Mouse (Mus musculus) limb, embryonic 14.5 days (tissue): Measurements from ENCODE around the gene Fxn. TPM values are rescaled to one million over a fixed set of nuclear protein-coding genes. Genes with fewer than 3 reads are reported as not detected.

Source experiments
- ATAC-seq: fragments of 200-750 bp; cut with Nextera tagmentation; 2 replicates; pipeline ENCODE4 v1.8.0; 2017; ENCODE audit warnings: low read depth, moderate number of reproducible peaks, moderate TSS enrichment; ENCODE audit not compliant: low FRiP score
- DNase-seq: peaks from one replicate; pipeline ENCODE4 v3.0.0-alpha.2; 2015; ENCODE audit warnings: low spot score
- H3K27ac ChIP-seq: fragments of 300-500 bp; sonication (generic); replicated peaks from 2 replicates; pipeline ENCODE4 v1.5.1; 2014; ENCODE audit warnings: low read depth, mild to moderate bottlenecking, low read length, moderate library complexity, mixed read lengths
- H3K27me3 ChIP-seq: fragments of 300-500 bp; sonication (generic); 2 replicates; pipeline ENCODE4 v1.6.1; 2014; ENCODE audit warnings: low read length, mixed read lengths; ENCODE audit not compliant: control insufficient read depth, insufficient read depth
- H3K36me3 ChIP-seq: fragments of 300-500 bp; sonication (generic); 2 replicates; pipeline ENCODE4 v1.6.1; 2014; ENCODE audit warnings: mild to moderate bottlenecking, low read length, moderate library complexity, mixed read lengths; ENCODE audit not compliant: control insufficient read depth, insufficient read depth
- H3K4me1 ChIP-seq: fragments of 300-500 bp; sonication (generic); 2 replicates; pipeline ENCODE4 v1.6.1; 2014; ENCODE audit warnings: antibody characterized with exemption, low read length, mixed read lengths; ENCODE audit not compliant: control insufficient read depth, insufficient read depth
- H3K4me2 ChIP-seq: fragments of 300-500 bp; sonication (generic); replicated peaks from 2 replicates; pipeline ENCODE4 v1.6.1; 2014; ENCODE audit warnings: low read depth, mild to moderate bottlenecking, low read length, moderate library complexity; ENCODE audit not compliant: severe bottlenecking
- H3K4me3 ChIP-seq: fragments of 300-500 bp; sonication (generic); replicated peaks from 2 replicates; pipeline ENCODE4 v1.5.1; 2014; ENCODE audit warnings: low read length
- H3K9ac ChIP-seq: fragments of 300-500 bp; sonication (generic); 2 replicates; pipeline ENCODE4 v1.6.1; 2014; ENCODE audit warnings: mild to moderate bottlenecking, low read depth, low read length, moderate library complexity; ENCODE audit not compliant: severe bottlenecking
- H3K9me3 ChIP-seq: fragments of 300-500 bp; sonication (generic); 2 replicates; pipeline ENCODE4 v1.6.1; 2016; ENCODE audit warnings: low read length; ENCODE audit not compliant: control insufficient read depth
- POLR2A ChIP-seq: fragments of 200-500 bp; IDR thresholded peaks from 2 replicates; pipeline ENCODE4 v1.8.0; 2012; ENCODE audit warnings: inconsistent platforms, mild to moderate bottlenecking, moderate library complexity, borderline replicate concordance; ENCODE audit not compliant: insufficient read depth, insufficient read length; ENCODE audit errors: extremely low read depth
- WGBS: fragments of 180-500 bp; shearing (Covaris S2); extraction: QIAGEN DNeasy Blood & Tissue Kit; methylation state at CpG from one replicate; pipeline ENCODE4 v1.1.7; 2014; 5-methylcytosine and 5-hydroxymethylcytosine counted together
- polyA plus RNA-seq, 2 experiments: library from polyadenylated mRNA; depleted of rRNA in 1 of 2; stranded (reverse) in 1 of 2; unstranded in 1 of 2; fragments of >200 nt; fragmentation: Nextera tagmentation in 1 of 2; extraction: Ambion mirVana in 1 of 2; gene quantifications; 2 replicates each; pipeline versions ENCODE4 v1.2.1 to v1.2.3; 2012 to 2014

Fxn gene
- polyA plus RNA-seq, 2 experiments: 24.1 to 43.5 TPM

DNA sequence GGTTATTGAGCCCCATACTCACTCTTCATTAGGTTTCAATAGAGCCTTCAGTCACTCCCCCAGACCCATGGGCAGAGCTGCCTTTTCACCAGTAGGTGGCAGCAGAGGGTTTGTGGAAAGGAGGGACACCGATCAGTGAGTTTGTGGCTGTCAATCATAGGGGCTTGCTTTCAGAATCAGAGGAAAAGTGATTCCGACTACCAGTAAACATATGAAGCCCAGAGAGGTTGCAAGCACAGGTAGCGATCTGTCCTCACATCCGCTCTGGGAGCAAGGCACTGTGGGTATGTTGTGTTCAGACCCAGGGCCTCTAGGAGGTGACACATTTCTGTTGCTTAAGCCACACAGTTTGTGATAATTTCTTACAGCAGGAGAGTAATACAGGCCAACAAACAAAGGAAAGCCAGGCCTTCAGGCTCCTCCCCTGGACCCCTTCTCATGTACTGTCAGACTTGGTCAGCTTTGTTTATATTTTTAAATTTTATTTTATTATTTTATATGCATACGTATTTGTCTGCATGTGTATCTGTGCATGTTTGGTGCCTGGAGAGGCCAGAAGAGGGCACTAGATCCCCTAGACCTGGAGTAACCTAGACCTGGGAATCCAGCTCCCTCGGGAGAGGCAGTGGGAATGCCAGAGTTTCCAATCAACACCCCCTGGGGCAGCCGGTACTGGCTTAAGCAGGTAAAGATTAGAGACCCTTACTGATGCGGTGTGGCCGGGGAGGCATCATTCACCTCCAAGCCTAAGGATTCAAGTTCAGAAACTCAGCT, 20.8 kb upstream of the Fxn start:
- Histone ChIP-seq H3K9ac (no peak overlapping the region), H3K4me1 (no peaks in the 10 kb centered on the region), H3K9me3 (no peaks in the 10 kb centered on the region), H3K27ac (no peak overlapping the region), H3K4me3 (0 out of 2 replicates have a peak overlapping the region, but pooled peaks have one; percentile 4), H3K27me3 (no peaks in the 10 kb centered on the region), H3K36me3 (no peaks in the 10 kb centered on the region), H3K4me2 (peak overlapping the region; percentile 26)
- ATAC-seq (peak; percentile 89), DNase-seq (peak; percentile 67)
- 0 out of 2 replicates have a peak, but pooled peaks have one; percentile 24 for TF ChIP-seq POLR2A
- 8% methylated on average over 9 of the region's 9 CpGs for WGBS

DNA sequence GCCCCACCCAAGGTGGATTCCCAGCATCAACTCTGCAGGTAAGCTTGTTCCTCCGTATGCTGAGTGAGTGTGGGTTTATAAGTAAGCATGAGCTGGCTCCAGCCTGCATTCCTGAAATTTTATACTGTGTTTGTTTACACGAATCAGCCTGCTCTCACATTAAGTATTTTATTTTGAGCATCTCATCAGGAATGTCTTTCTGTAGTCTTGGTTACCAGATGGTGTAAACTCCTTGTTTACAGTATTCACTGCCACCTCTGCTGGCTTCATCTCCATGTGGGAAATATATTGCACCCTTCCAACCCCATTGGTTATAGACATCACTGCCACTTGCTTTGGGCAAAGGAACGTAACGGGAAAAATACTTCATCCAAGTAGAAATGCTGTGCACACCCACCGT, 13.1 kb upstream of the Fxn start:
- H3K27ac ChIP-seq: no peak overlapping the region
- no peak overlapping the region for H3K9ac ChIP-seq
- H3K4me2 ChIP-seq: no peak overlapping the region
- no peak for DNase-seq
- no peak overlapping the region for H3K4me3 ChIP-seq
- no peaks in the 10 kb centered on the region for H3K9me3 ChIP-seq
- no peak for TF ChIP-seq POLR2A
- H3K36me3 ChIP-seq: no peaks in the 10 kb centered on the region
- WGBS: 69% methylated on average over 5 of the region's 5 CpGs
- no peaks in the 10 kb centered on the region for H3K4me1 ChIP-seq
- no peaks in the 10 kb centered on the region for H3K27me3 ChIP-seq
- no peak for ATAC-seq

DNA sequence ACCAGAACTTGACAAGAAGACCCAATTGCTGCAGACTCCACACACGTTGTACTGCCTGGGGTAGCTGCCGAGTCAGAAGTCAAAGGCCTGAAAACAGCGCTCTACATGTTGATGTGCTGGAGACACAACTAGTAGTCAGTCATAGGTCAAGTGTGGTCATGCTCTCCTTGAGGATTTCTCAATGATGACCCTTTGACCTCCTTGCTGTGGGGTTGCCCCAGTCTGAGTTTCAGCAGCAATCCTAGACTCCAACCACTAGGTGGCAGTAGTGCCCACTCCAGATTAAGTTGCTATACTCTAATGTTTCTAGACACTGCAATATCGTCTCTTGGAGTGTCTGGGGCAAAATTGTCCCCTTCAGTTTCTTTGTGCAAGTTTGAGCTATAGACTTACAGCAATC, 3.8 kb upstream of the Fxn start:
- DNase-seq (peak; percentile 36), ATAC-seq (no peak)
- TF ChIP-seq POLR2A: no peak
- H3K27me3 ChIP-seq: no peaks in the 10 kb centered on the region
- no peak overlapping the region for H3K9ac ChIP-seq
- H3K4me2 ChIP-seq: no peak overlapping the region
- H3K9me3 ChIP-seq: no peaks in the 10 kb centered on the region
- no peaks in the 10 kb centered on the region for H3K36me3 ChIP-seq
- no peak overlapping the region for H3K27ac ChIP-seq
- H3K4me3 ChIP-seq: no peak overlapping the region
- WGBS: 66% methylated on average over 4 of the region's 4 CpGs
- peaks cover under 1% of the 10 kb centered on the region; the same call in 1 of the 2 replicates for H3K4me1 ChIP-seq

DNA sequence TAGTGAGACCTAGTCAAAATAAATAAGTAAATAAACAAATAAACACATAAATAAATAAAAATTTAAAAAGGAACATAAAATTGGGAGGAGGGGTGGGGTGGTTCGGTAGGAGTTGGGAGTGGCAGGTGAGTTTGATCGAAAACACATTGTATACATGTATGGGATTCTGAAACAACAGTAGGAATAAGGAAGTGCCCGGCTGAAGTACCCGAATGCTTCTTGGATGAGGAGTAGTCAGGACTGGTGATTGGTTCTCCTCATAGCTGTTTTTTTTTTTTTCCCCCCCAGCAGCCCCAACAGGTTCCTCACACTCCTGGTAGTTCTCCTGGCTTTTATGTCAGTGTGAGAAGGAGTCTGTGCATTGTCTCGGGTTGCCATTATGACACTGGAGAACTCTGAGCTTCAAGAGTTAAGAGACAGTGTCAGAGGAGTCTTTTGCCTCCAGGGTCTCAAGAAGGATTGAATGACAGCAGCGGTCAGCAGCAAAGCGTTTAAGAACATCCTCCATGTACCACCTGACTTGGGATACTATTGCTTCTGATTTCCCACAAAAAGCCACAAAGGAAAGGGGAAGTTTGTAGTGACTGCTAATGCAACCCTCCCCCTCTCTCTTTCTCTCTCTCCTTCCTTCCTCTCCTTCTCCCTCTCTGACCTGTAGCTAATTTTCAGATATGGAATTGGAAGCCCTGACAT, 1.0 kb upstream of the Fxn start:
- no peaks in the 10 kb centered on the region; the same call in 1 of the 2 replicates for H3K36me3 ChIP-seq
- no peaks in the 10 kb centered on the region for H3K27me3 ChIP-seq
- H3K9me3 ChIP-seq: no peaks in the 10 kb centered on the region
- peaks cover 5% of the 10 kb centered on the region for H3K4me1 ChIP-seq
- no peak overlapping the region for H3K9ac ChIP-seq
- ATAC-seq (no peak), DNase-seq (no peak)
- peak overlapping the region; percentile 71; the same call in 1 of the 2 replicates for H3K4me3 ChIP-seq
- peak overlapping the region; percentile 93; the same call in 1 of the 2 replicates for H3K4me2 ChIP-seq
- TF ChIP-seq POLR2A: no peak
- no peak overlapping the region for H3K27ac ChIP-seq
- WGBS: 59% methylated on average over 7 of the region's 7 CpGs

DNA sequence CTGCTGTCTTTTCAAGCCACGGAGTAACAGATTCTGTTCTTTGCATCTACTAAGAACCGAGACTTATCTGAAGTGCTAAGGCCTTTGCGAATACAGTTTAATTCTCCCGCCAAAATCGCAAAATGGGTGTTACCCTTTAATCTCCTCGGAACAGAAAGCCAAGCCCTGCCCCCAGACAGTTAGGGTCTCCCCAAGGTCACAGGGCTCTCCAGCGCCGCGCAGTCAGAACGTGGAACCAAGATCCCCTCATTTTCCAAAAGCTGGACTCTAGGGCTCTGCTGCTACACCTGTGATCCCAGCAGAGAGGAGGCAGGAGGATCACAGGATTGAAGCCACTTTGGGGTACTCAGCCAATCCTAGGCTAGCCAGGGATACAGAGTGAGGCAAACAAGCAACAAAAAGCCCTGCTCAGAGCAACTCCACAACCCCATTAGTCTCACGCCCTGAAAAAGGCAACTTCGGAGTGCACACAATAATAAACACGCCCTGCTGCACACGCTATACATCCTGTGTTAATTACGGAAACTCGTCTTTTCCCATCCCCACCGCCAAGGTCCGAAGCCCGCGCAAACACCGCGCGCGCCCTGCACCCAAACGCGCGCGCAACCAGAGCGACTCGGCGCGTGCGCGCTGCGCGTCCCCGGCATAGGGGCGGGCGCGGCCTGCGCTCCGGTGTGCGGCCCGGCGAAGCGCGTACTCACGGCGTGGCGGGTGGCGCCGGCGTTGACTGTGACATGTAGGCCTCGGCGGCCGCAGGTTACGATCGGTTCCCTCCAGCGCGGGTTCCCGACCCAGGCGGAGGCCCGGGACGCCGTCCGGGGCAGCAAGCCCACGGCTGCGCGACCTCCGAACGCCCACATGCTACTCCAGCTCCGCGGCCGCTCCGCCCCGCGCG, 452 bp downstream of the Fxn start:
- peak; percentile 72 for ATAC-seq
- H3K9me3 ChIP-seq: no peaks in the 10 kb centered on the region
- peaks cover 6% of the 10 kb centered on the region for H3K36me3 ChIP-seq
- peak; percentile 83; the same call in 1 of the 2 replicates for TF ChIP-seq POLR2A
- peak; percentile 85 for DNase-seq
- peak overlapping the region; percentile 71 for H3K4me3 ChIP-seq
- peak overlapping the region; percentile 90 for H3K27ac ChIP-seq
- H3K9ac ChIP-seq: peak overlapping the region; percentile 83
- peaks cover 5% of the 10 kb centered on the region for H3K4me1 ChIP-seq
- H3K27me3 ChIP-seq: no peaks in the 10 kb centered on the region
- peak overlapping the region; percentile 93 for H3K4me2 ChIP-seq
- under 1% methylated on average over 57 of the region's 78 CpGs for WGBS
